ENCODE assay signal across 8 mouse cellular contexts in genomic region chr6:112302248-112302647, GRCm38 (mm10). TPM values are rescaled to one million over a fixed set of nuclear protein-coding genes. Genes with fewer than 3 reads are reported as not detected.
DNase-seq lines count a peak whose midpoint lies in the region; ATAC-seq and TF ChIP-seq lines count a peak whose summit lies in the region.
"Had no signal": no experiment of that assay in that cellular context is flagged by ENCODE, and none has a peak within 500 bp of the region (broad histone marks: within the 10 kb centered on the region; RNA-seq: fewer than 3 reads in every experiment).

No protein-coding gene starts in this region.

- H3K4me1 ChIP-seq in heart, embryonic 15.5 days (replicated peaks): peaks cover 35% of the 10 kb centered on the region
- H3K4me1 ChIP-seq in liver, embryonic 14.5 days (replicated peaks; ENCODE audit: control insufficient read depth in 2 of 2, insufficient read depth in 2 of 2, low read length in 1 of 2): no peaks in the 10 kb centered on the region
- H3K4me1 ChIP-seq: forebrain, embryonic 12.5 days had no signal

- H3K4me2 ChIP-seq in heart, embryonic 15.5 days: no peak overlapping the region
- H3K4me2 ChIP-seq in liver, embryonic 14.5 days (ENCODE audit: low read depth): peak overlapping the region; percentile 4
- H3K4me2 ChIP-seq: forebrain, embryonic 12.5 days had no signal

- 0 out of 2 replicates have a peak, but pooled peaks have one; percentile 18 for ATAC-seq in heart, embryonic 15.5 days (replicated peaks; ENCODE audit: insufficient number of reproducible peaks, insufficient read depth, low FRiP score, low read depth)
- peak; percentile 85 for ATAC-seq in liver, embryonic 14.5 days (ENCODE audit: insufficient read depth)

- 0 out of 2 replicates have a peak, but pooled peaks have one; percentile 24 for TF ChIP-seq EP300 in liver, embryonic 14.5 days (IDR thresholded peaks at IDR 0.05; ENCODE audit: low read depth)

- no peak overlapping the region for H3K4me3 ChIP-seq in heart, embryonic 15.5 days
- H3K4me3 ChIP-seq in liver, embryonic 14.5 days (ENCODE audit: insufficient read depth in 1 of 2, low read depth in 2 of 2, low read length in 2 of 2): no peak overlapping the region
- H3K4me3 ChIP-seq: forebrain, embryonic 12.5 days had no signal

- H3K27ac ChIP-seq in heart, embryonic 15.5 days: peak overlapping the region; percentile 40; the same call in 1 of the 2 replicates
- H3K27ac ChIP-seq in liver, embryonic 14.5 days: no peak overlapping the region
- H3K27ac ChIP-seq: forebrain, embryonic 12.5 days had no signal

- 23% methylated on average over 7 of the region's 7 CpGs for WGBS in heart, embryonic 15.5 days
- 33% methylated on average over 7 of the region's 7 CpGs for WGBS in liver, embryonic 14.5 days (ENCODE audit: insufficient replicate concordance)

- no peaks in the 10 kb centered on the region for H3K27me3 ChIP-seq in heart, embryonic 15.5 days
- no peaks in the 10 kb centered on the region for H3K27me3 ChIP-seq in liver, embryonic 14.5 days (ENCODE audit: control insufficient read depth, insufficient read depth, low read length)
- H3K27me3 ChIP-seq: forebrain, embryonic 12.5 days had no signal

- peak; percentile 32 for DNase-seq in ES-CJ7 (ENCODE audit: low read depth, low spot score)
- peak; percentile 29 for DNase-seq in c-Kit-positive CD71-positive TER-119-positive erythroid progenitor cells, embryonic 14.5 days (ENCODE audit: low spot score)
- DNase-seq in liver, embryonic 14.5 days (ENCODE audit: low read depth in 3 of 3, low spot score in 3 of 3): peak; percentile 10 to 31 (median 17)
- DNase-seq in ovary, postnatal 14 days (ENCODE audit: low spot score): no peak
- DNase-seq in ovary, postnatal 10 days (ENCODE audit: low spot score): no peak
- DNase-seq in ovary, postnatal 36 days (ENCODE audit: low spot score): no peak

- H3K9me3 ChIP-seq in heart, embryonic 15.5 days (replicated peaks): no peaks in the 10 kb centered on the region
- no peaks in the 10 kb centered on the region for H3K9me3 ChIP-seq in liver, embryonic 14.5 days (ENCODE audit: control insufficient read depth, low read length)
- H3K9me3 ChIP-seq: forebrain, embryonic 12.5 days had no signal

- TF ChIP-seq CTCF in liver, embryonic 14.5 days (IDR thresholded peaks at IDR 0.05; ENCODE audit: low read depth): no peak

- H3K9ac ChIP-seq in heart, embryonic 15.5 days: no peak overlapping the region
- no peak overlapping the region for H3K9ac ChIP-seq in liver, embryonic 14.5 days (replicated peaks)
- H3K9ac ChIP-seq: forebrain, embryonic 12.5 days had no signal

- no peaks in the 10 kb centered on the region for H3K36me3 ChIP-seq in heart, embryonic 15.5 days
- no peaks in the 10 kb centered on the region for H3K36me3 ChIP-seq in liver, embryonic 14.5 days (replicated peaks; ENCODE audit: control insufficient read depth, insufficient read depth, low read depth)
- H3K36me3 ChIP-seq: forebrain, embryonic 12.5 days had no signal

RNA-seq across cellular contexts. Expression of gene Lmcd1, which starts 28.7 kb away (rescaled TPM):
- polyA plus RNA-seq in heart, embryonic 15.5 days (2015; fragmentation: Nextera tagmentation; extraction: Ambion mirVana): 49.9 and 54.5 TPM in 2 replicates
- polyA plus RNA-seq in liver, embryonic 14.5 days (2012; rRNA removed): 0.22 and 0.27 TPM in 2 replicates
- 0.39 and 0.52 TPM in 2 replicates for polyA plus RNA-seq in liver, embryonic 14.5 days (2014; fragmentation: Nextera tagmentation; extraction: Ambion mirVana)

Comparison
In these comparisons a context has a peak if more than half of its experiments do, and no peak if none do; other contexts are left out.
1. DNase-seq: peak in ES-CJ7 (single experiment), c-Kit-positive CD71-positive TER-119-positive erythroid progenitor cells, embryonic 14.5 days (single experiment) and liver, embryonic 14.5 days (3 of 3); none in ovary, postnatal 14 days (single experiment), ovary, postnatal 10 days (single experiment) and ovary, postnatal 36 days (single experiment).
2. RNA of gene Lmcd1, which starts 28.7 kb away (polyA plus RNA-seq): 49.9 to 54.5 TPM in heart, embryonic 15.5 days; 0.22 to 0.52 TPM in liver, embryonic 14.5 days; every median in the first group is over 10 times any median in the second.